Mouse (Mus musculus) left cerebral cortex, postnatal 25 days (tissue): ENCODE measurements around the gene H2-Q1. TPM values are rescaled to one million over a fixed set of nuclear protein-coding genes. Genes with fewer than 3 reads are reported as not detected.
"Not testable (repeated sequence)": the region's sequence is repeated elsewhere in the genome, so short reads cannot be mapped to it uniquely, and the experiment has no call there.

Source experiments
- DNase-seq, 2 experiments: peaks; one replicate each; pipeline ENCODE4 v3.0.0; 2022; ENCODE audit warnings: low spot score in 2 of 2, mixed read lengths in 1 of 2
- intact Hi-C: fragments of 180-260 bp; cut with DNase I; formaldehyde crosslinking; loops from one replicate; pipeline ENCODE4 v1.15.1; 2025
- total RNA-seq, 2 experiments: library from RNA; stranded (reverse); gene quantifications; 2 replicates each; pipeline ENCODE4 v1.2.3; 2021

The H2-Q1 gene
- under 1 TPM; 0.39 to 0.96 TPM for total RNA-seq

DNA sequence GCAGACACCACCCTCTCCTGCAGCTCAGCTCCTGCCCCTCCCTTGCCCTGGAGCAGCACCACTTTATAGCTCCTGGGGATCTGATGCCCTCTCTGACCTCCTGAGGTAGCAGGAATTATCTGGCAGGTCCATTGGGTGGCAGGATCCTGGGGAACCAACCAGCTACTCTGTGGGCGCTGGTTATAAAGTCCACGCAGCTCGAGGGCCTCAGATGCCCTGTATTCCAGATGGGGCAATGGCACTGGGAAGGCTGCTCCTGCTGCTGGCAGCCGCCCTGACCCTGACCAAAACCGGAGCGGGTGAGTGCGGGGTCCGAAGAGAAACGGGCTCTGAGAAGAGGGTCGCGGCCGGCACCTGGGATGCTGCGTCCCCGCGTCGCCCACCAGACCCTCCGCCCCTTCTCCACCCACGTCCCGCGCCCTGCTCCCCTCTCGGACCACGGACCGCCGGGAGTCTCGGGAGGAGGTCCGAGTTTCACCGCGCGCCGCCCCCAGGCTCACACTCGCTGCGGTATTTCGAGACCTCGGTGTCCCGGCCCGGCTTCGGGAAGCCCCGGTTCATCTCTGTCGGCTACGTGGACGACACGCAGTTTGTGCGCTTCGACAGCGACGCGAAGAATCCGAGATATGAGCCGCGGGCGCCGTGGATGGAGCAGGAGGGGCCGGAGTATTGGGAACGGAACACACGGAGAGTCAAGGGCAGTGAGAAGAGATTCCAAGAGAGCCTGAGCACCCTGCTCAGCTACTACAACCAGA, at the start of gene H2-Q1:
Gene H2-Q1 (plus strand): TSS at position 79 of the 755 bp plus-strand sequence.
- DNase-seq, result no peak
- intact Hi-C loops, result no loop called here

DNA sequence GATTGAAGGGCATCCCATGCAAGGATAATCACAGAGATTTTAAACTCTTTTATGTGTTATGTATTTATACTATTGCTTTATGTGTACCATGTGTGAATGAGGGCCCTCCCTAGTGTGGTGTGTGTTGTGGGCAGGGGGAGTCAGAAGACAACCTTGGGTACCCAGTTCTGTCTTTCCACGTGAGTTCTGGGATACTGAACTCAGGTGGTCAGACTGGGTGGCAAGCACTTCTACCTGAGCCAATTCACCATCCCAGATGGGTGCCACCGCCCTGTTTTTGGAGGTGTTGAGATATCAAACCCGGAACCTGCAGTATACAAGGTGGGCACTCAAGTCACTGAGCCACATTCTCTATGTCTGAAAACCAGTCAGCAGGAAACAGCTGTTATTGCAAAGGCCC, 48.0 kb upstream of the H2-Q1 start:
- no peak for DNase-seq
- intact Hi-C loops, result loop anchor here (5.0 kb wide), 1 partner anchor 1260 kb away; no protein-coding TSS in a partner anchor

DNA sequence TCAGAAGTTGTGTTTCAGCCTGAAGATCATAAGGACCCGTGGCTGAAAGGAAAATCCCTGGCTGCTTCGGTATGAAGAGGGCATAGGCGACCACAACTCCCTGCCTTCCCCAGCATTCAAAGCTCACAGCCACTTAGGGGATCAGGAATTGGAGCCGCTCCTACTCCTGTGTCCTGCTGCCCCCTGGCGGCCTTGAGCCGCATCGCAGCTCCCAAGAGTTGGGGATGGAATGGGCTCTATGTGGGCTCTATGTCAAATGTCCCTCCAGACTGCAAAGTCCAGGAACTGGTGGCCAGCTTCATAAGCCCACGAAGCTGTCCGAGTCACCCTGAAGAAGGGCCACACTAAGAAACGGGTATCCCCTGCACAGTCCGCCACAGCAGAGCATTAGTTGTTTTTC, 45.4 kb upstream of the H2-Q1 start:
- intact Hi-C loops, result loop anchor here (1.0 to 5.0 kb wide), 2 partner anchors 16 to 1262 kb away; no protein-coding TSS in a partner anchor
- DNase-seq, result peak; percentile 81 to 86

DNA sequence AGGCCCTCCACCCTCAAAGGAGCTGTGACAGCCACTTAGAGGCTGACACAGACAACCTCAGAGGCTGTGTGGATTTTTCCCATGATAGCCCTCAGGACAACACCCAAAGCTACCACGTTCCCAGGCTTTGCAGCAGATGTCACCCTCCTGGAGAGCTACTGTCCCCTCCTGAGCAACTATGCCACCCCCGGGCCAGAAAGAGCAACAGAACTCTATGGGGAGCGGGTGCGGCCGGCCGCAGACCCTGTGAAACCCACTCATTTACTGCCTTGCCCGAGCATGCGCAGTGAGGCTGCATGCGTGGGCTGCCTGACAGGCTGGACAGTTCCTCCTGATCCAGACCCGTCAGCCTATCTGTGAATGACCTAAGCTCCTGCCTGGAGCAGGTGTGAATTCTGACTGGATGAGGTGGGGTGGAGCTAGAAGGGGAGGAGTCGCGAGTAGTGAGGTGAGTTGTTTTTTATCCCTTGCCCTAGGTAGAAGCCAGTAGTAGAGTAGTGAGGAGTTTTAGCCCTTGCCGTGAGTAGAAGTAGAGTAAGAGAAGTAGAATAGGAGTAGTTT, 43.8 kb upstream of the H2-Q1 start:
- intact Hi-C loops, result no loop called here
- DNase-seq, result no peak

GRCm38 (mm10) chr17:35278049-35278448, 42.2 kb upstream of the H2-Q1 start:
- intact Hi-C loops, result no loop called here
- DNase-seq, result no peak

GRCm38 (mm10) chr17:35278957-35279688, 41.1 kb upstream of the H2-Q1 start:
- intact Hi-C loops, result loop anchor here (1.0 kb wide), 1 partner anchor 1319 kb away; no protein-coding TSS in a partner anchor
- no peak for DNase-seq

- no peak for DNase-seq
Measured at GRCm38 (mm10) chr17:35280276-35280675, 39.9 kb upstream of the H2-Q1 start.

GRCm38 (mm10) chr17:35285431-35285830, 34.8 kb upstream of the H2-Q1 start:
- no peak for DNase-seq
- intact Hi-C loops, result no loop called here

More at GRCm38 (mm10) chr17:35280276-35280675, 39.9 kb upstream of the H2-Q1 start:
- intact Hi-C loops, result no loop called here

GRCm38 (mm10) chr17:35295796-35296195, 24.4 kb upstream of the H2-Q1 start:
- intact Hi-C loops, result not testable (repeated sequence)
- DNase-seq, result peak; percentile 19 to 32

- DNase-seq, intact Hi-C loops: not testable (repeated sequence)
Measured at GRCm38 (mm10) chr17:35300261-35300945, 19.8 kb upstream of the H2-Q1 start.

DNA sequence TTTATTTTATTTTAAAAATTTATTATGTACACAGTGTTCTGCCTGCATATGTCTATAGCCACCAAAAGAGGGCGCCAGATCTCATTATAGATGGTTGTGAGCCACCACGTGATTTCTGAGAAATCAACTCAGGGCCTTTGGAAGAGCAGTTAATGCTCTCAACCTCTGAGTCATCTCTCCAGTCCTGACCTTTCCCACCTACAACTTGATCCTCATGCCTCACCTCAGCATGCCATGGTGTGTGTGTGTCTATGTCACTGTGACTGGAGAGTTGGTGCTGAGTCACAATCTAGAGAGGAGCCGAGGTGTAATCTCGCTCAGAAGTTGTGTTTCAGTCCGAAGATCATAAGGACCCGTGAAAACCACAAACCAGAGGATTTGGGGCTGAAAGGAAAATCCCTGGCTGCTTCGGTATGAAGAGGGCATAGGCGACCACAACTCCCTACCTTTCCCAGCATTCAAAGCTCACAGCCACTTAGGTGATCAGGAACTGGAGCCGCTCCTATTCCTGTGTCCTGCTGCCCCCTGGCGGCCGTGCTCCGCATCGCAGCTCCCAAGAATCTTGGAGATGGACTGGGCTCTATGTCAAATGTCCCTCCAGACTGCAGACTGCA, 18.5 kb upstream of the H2-Q1 start:
- peak; percentile 84 to 85 for DNase-seq
- intact Hi-C loops, result loop anchor here (1.0 kb wide), 2 partner anchors 46 to 1335 kb away; no protein-coding TSS in a partner anchor

GRCm38 (mm10) chr17:35303271-35303670, 16.9 kb upstream of the H2-Q1 start:
- intact Hi-C loops, result no loop called here
- DNase-seq, result no peak

DNA sequence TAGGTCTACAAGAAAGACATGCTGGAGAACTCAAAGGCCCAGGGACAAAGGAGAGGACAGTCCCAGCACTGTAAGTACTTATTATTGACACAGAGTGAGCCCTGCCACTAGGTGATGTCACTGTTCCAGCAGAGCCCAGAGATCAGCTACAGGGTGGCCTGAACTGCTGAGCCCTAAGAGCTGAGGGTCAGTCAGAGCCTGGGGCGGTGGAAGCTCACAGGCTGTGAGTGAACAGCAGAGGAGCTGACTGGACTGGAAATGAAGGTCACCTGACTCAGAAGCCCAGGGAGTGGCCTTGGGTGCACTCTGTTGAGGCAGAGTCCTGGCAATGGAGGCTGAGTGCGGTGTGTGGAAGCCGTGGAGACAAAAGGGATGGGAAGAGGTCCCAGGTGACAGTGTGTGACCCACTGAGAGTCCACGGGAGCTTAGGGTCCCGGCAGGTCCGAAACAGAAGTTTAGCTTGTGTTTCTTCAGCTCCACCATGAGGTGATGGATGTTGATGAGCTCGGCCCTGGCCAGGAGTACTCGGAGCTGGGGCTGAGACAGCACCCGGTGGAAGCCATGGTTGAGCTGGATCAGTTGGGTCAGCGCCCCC, 16.4 kb upstream of the H2-Q1 start:
- intact Hi-C loops, result no loop called here
- DNase-seq, result no peak

DNA sequence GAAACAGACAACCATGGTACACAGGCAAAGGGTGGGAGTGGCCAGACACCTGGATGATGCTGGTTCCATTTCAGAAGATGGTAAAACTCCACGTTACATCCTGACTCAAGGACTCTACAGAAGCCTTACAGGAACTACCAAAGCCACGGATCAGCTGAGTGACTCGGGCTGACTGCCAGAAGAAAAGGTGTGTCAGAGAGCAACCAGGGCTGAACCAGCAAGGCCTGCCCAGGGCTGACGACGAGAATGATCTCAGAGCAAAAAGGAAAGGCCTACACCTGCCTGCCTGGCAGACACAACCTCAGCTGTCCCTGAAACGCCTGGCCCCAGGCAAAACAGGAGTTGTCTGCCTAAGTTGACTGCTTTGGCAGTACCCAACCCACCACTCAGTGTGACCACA, 15.7 kb upstream of the H2-Q1 start:
- DNase-seq, result no peak
- intact Hi-C loops, result no loop called here

- DNase-seq, intact Hi-C loops: not testable (repeated sequence)
Measured at GRCm38 (mm10) chr17:35304921-35305320, 15.3 kb upstream of the H2-Q1 start.

DNA sequence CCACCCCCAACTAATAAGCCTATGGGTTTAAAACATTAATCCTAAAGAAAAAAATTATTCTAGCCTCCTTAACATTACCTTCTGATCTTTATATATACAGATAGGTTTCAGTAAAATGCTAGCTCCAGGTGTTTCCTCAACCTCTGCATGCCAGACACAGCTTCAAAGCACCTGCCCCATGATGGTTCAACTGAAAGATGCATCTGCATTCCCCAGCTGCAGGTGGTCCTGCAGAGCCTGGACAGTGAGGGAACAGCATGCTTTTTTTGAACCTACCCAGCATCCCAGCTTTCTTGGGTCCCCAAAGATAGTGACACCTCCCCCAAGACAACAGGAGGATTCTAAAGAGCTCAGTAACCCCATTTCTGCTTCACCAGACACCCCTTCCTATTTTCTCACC, 1.5 kb upstream of the H2-Q1 start:
- DNase-seq, result no peak
- intact Hi-C loops, result loop anchor here (2.0 kb wide), 1 partner anchor 36 kb away; no protein-coding TSS in a partner anchor

- intact Hi-C loops, result not testable (repeated sequence)
Measured at GRCm38 (mm10) chr17:35325124-35325523, 4.9 kb downstream of the H2-Q1 start.

GRCm38 (mm10) chr17:35326000-35326399, 5.8 kb downstream of the H2-Q1 start:
- intact Hi-C loops, DNase-seq: not testable (repeated sequence)

More at GRCm38 (mm10) chr17:35325124-35325523, 4.9 kb downstream of the H2-Q1 start:
- not testable (repeated sequence) for DNase-seq

- intact Hi-C loops, DNase-seq: not testable (repeated sequence)
Measured at GRCm38 (mm10) chr17:35329714-35330113, 9.5 kb downstream of the H2-Q1 start.
